Mouse (Mus musculus) left cerebral cortex, postnatal 14 days (tissue): ENCODE measurements around the gene A530084C06Rik. TPM values are rescaled to one million over a fixed set of nuclear protein-coding genes. Genes with fewer than 3 reads are reported as not detected.
A peak's percentile ranks its signal among the peaks of the same experiment; 100 is the strongest.

Experiments used
- DNase-seq, 2 experiments: peaks; one replicate each; pipeline ENCODE4 v3.0.0; 2021 to 2022; ENCODE audit warnings: low spot score in 2 of 2, mixed read lengths in 1 of 2
- intact Hi-C: fragments of 180-260 bp; cut with DNase I; formaldehyde crosslinking; loops from one replicate; pipeline ENCODE4 v1.15.1; 2025
- long read RNA-seq, 2 experiments: library from polyadenylated mRNA; stranded (forward); transcript quantifications; one replicate each; pipeline ENCODE4 v2.0.0; 2021
- total RNA-seq, 2 experiments: library from RNA; stranded (reverse); gene quantifications; 2 replicates each; pipeline ENCODE4 v1.2.3; 2021

Gene A530084C06Rik
- 1 to 10 TPM in 1 of 2 experiments, under 1 TPM in 1; 0.99 to 1.1 TPM for total RNA-seq
- long read RNA-seq, experiment 1, partial matches to known transcripts: 0 of 1 reads
- long read RNA-seq, experiment 1, other reads (novel, unspliced or antisense): 0 of 1 reads
- long read RNA-seq, experiment 2, partial matches to known transcripts: 0 of 3 reads
- long read RNA-seq, experiment 2, other reads (novel, unspliced or antisense): 0 of 3 reads

DNA sequence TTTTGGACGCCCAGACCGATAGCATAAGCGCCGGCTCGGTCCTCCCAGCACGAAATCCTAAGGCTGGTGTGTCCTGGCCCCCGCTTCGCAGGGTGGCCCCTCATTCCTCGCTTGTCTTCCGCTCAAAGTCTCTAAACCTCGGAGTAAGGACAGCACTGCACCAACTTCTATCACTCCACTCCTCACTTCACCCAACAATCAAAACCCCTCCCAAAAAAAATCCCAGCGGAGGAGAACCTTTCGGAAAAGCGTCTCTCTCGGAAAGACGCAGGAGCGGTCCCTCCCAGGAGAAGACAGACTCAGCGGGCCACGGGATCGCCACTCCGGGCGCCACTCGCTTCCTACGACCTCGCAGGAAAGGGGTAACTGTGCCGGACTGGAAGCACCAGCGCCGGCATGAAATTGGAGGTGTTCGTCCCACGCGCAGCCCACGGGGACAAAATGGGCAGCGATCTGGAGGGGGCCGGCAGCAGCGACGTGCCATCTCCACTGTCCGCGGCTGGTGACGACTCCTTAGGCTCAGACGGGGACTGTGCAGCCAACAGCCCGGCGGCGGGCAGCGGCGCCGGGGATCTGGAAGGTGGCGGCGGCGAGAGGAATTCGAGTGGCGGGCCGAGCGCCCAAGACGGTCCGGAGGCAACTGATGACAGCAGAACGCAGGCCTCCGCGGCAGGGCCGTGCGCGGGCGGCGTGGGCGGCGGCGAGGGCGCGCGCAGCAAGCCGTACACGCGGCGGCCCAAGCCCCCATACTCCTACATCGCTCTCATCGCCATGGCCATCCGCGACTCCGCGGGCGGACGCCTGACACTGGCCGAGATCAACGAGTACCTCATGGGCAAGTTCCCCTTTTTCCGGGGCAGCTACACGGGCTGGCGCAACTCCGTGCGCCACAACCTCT, at the start of gene A530084C06Rik:
A530084C06Rik (minus strand) TSS at position 813 of the 898 bp plus-strand sequence.
- intact Hi-C loops: no loop called here
- DNase-seq: peak in 1 of 2 experiments; percentile 6

DNA sequence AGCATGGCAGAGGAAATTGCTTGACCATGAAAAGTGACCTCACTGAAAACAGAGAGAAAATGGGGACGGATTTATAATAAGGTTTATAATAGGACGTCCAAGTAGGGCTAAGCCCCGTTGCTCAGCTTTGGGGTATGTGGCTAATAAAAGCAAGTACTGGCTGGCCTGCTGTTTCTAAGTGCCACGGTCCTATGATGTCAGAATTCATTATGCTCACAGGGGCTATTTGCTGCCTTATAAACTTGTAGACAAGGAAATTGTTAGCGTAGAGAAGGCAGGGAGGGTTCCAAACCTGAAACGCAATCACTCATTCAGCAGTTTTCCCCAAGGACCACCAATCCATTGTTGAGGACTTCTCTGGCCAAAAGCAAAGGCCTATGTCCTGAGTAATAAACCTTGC, 44.8 kb upstream of the A530084C06Rik start:
- intact Hi-C loops: no loop called here
- no peak for DNase-seq

DNA sequence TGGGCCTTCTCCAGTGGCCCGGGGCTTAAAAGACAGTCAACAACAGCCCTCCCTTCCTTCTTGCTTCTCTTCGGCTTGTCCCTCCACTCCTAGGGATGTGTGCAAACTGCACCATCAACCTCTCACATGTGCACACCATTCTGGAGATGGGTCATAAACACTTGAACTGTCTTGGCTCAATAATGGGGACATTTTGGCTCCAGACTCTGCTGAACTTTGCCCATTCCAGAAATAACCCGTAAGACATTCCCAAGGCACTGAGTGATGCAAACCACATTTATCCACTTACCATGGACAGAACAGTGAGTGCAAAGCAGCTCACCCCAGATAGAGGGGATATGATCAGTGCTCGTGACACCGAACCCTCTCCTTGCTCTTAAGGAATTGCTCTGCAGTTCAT, 40.4 kb upstream of the A530084C06Rik start:
- no peak for DNase-seq
- intact Hi-C loops: no loop called here

DNA sequence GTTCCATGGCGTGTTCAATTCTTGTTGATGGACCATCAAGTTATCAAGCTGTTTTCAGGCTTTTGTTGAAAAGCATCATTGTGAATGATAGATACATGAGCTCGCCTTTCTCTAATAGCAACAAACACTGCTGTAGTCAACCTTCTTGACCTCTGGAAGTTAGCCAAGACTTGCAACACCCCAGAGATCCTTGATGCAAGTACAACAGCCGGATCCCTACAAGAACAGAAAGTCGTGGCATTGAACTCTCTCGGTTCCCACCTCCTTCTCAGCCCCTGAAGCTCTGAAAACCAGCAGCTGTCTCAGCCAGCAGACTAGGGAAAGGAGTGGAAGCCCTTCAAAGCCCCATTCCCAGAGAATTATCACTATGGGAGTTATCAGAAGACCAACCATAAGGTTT, 28.2 kb upstream of the A530084C06Rik start:
- intact Hi-C loops: no loop called here
- DNase-seq: no peak

- no peak for DNase-seq
- intact Hi-C loops: no loop called here
Observed at GRCm38 (mm10) chr13:31579866-31580265, 20.7 kb upstream of the A530084C06Rik start.

- intact Hi-C loops: no loop called here
- DNase-seq: no peak
Observed at GRCm38 (mm10) chr13:31578389-31578788, 19.3 kb upstream of the A530084C06Rik start.

GRCm38 (mm10) chr13:31577576-31577975, 18.4 kb upstream of the A530084C06Rik start:
- intact Hi-C loops: no loop called here
- no peak for DNase-seq

DNA sequence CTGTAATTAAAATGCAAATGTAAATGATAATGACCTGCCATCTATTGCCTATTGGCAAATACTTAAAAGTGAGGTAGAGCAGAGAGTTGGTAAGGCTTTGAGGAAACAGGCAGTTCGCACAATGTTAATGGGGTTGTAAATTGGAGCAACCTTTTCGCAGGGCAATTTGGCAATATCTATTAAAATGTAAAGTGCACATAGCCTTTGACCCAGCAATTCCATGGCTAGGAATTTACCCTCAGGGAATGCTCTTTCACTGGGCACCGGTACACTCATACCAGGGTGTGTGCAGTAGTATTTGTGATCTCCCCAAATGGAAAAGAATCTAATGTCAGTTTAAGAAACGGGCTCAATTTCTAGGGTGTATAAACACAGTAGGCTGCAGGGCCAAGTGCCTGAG, 17.6 kb upstream of the A530084C06Rik start:
- intact Hi-C loops: no loop called here
- no peak for DNase-seq

GRCm38 (mm10) chr13:31574627-31575026, 15.5 kb upstream of the A530084C06Rik start:
- no peak for DNase-seq
- intact Hi-C loops: no loop called here

DNA sequence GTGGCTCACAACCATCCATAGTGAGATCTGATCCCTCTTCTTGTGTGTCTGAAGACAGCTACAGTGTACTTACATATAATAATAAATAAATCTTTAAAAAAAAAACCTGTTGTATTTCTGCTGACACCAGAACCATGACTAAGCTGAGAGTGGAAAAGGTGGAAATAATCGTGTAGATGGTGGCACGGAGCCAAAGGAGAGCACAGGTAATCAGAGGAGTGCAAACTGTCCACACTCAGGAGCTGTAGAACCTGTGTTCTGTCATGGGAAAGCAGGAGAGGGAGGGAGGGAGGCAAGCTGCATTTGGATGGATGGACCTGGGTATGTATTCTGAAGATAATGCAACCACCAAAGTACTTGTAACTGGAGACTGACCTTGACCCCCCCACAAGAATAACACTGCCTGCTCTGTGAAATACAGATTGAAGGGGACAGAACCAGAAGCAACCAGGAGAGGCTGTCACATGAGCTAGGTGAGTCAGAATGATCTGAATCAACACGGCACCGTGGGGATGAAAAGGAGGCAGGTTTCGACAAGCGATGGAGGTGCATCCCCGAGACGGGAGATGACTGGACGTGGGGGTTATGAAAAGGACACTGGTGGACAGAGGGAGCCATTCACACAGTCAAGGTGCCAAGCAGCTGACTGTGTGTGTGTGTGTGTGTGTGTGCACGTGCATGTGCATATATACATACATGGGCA, 13.8 kb upstream of the A530084C06Rik start:
- DNase-seq: no peak
- intact Hi-C loops: no loop called here

DNA sequence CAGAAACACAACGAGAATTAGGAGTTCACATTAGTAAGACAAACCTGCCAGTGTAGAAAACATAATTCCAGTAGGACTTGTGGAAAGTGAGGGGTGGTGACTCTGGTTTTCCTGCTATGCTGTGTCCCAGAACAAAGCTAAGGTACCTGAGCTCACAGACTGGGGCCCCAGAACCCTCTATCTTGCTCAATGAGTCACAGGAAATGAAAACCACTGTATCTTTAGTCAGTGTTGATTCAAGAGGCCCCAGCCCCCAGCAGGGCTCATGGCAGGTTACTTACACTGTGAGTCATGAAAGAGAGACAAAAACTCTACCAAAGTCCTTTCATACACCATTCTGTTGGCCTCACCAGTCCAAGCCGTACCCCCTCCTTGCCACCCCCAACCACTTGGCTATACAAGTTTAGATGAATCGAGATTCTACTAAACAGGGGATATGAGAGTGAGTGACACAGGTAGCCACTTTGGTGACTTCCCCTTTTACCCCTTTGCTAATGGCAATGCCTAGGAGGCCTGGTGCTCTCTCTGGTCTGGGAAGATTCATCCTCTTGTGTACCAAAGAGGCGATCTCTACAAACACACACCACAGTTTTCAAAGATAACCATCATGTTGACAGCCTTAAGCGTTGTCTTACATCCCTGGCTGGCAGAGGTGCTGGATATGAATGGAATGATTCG, 8.6 kb upstream of the A530084C06Rik start:
- intact Hi-C loops: no loop called here

DNA sequence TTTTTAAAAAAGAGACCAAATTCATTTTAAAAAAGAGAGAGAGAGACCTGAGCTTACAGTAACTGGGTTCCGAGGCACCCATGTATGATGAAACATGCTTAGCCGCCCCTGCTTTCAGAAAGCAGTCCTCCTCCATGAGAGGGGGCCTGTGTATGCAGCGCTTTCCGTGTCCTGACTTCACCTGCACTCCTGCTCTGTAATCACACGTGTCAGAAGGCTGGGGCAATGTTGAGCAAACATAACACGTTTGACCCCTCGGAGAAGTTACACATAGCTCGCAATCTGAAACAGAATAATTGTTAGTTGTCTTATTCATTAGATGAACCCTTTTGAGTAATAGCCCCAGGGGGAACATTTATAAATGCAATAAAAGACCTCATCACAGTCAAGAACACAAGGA, 8.0 kb upstream of the A530084C06Rik start:
- no peak for DNase-seq
- intact Hi-C loops: no loop called here

More for the DNA sequence above, 8.6 kb upstream of the A530084C06Rik start:
- DNase-seq: no peak

DNA sequence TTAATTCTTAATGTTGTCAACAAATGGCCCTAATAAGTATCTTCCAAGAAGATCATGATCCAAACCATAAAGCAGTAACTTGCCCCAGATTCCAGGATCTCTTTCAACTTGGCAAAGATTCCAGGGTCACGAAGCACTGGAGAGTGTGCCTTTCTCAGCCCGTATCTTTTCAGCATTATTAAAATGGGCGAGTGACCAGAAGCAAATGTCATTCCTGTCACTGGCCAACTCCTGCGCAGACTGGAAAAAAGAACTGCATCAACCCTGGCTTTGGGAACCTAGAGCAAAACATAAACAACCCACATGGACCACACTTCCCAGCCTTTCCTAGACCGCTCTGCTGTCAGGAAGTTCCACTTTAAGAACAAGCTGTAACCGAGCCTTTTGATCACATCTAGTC, 5.3 kb upstream of the A530084C06Rik start:
- intact Hi-C loops: no loop called here
- no peak for DNase-seq

- peak in 1 of 2 experiments; percentile 10 for DNase-seq
- intact Hi-C loops: loop anchor here (2.0 kb wide), 1 partner anchor 59 kb away; no protein-coding TSS in a partner anchor
Observed at GRCm38 (mm10) chr13:31559419-31560144, 449 bp upstream of the A530084C06Rik start.

GRCm38 (mm10) chr13:31557768-31558520, 1.2 kb downstream of the A530084C06Rik start:
- intact Hi-C loops: no loop called here
- peak in 1 of 2 experiments; percentile 8 for DNase-seq

GRCm38 (mm10) chr13:31556964-31557767, 2.0 kb downstream of the A530084C06Rik start:
- DNase-seq: no peak
- intact Hi-C loops: no loop called here

DNA sequence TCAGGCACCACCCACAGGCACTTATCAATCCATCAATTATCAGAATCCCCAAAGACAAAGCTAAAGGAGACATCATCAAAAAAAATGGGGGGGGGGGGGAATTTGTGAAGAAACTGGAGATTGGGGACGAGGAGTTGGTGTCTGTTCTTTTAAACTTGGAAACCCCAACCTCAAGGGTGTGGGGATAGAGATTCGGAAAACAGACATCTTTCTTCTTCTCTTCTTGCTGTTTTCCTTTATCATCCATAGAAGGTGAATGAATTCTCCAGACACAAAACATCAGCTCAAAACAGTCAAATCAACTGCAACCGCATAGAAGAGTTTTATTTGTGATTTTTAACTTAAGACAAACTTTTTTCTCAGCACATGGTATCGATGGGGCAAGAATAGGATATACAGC, 3.3 kb downstream of the A530084C06Rik start, which contains the start of gene Foxq1:
Foxq1 (plus strand) TSS at position 301 of the 400 bp plus-strand sequence.
- intact Hi-C loops: no loop called here
- no peak for DNase-seq
